Mouse (Mus musculus) cortical plate, adult 2 months (tissue): ENCODE measurements around the gene Rtn2. TPM values are rescaled to one million over a fixed set of nuclear protein-coding genes. Genes with fewer than 3 reads are reported as not detected.

Experiments used
- H3K27ac ChIP-seq: fragments of 200-500 bp; 2 replicates; pipeline ENCODE4 v1.5.1; 2012; ENCODE audit warnings: low read length, control low read depth, inconsistent platforms; ENCODE audit not compliant: insufficient read depth
- H3K4me1 ChIP-seq: fragments of 200-500 bp; 2 replicates; pipeline ENCODE4 v1.6.1; 2011; ENCODE audit warnings: low read length; ENCODE audit not compliant: control insufficient read depth, insufficient read depth
- H3K4me3 ChIP-seq: fragments of 200-500 bp; 2 replicates; pipeline ENCODE4 v1.5.1; 2011; ENCODE audit warnings: mild to moderate bottlenecking, low read length, control low read depth; ENCODE audit not compliant: insufficient read depth
- CTCF ChIP-seq: fragments of 200-500 bp; IDR thresholded peaks from 2 replicates; pipeline ENCODE4 v1.5.1; 2011; ENCODE audit warnings: mild to moderate bottlenecking, control low read depth, low read length; ENCODE audit not compliant: insufficient read depth; ENCODE audit errors: extremely low read depth
- POLR2A ChIP-seq: fragments of 200-500 bp; IDR thresholded peaks from 2 replicates; pipeline ENCODE4 v1.6.1; 2011; ENCODE audit warnings: mild to moderate bottlenecking, low read length, control low read depth; ENCODE audit not compliant: insufficient read depth; ENCODE audit errors: extremely low read depth
- polyA plus RNA-seq: library from polyadenylated mRNA; depleted of rRNA; stranded (reverse); fragments of >200 nt; gene quantifications from 2 replicates; pipeline ENCODE4 v1.2.3, GENCODE M21; 2012

The Rtn2 gene
- polyA plus RNA-seq, 1 experiment: 140 TPM

DNA sequence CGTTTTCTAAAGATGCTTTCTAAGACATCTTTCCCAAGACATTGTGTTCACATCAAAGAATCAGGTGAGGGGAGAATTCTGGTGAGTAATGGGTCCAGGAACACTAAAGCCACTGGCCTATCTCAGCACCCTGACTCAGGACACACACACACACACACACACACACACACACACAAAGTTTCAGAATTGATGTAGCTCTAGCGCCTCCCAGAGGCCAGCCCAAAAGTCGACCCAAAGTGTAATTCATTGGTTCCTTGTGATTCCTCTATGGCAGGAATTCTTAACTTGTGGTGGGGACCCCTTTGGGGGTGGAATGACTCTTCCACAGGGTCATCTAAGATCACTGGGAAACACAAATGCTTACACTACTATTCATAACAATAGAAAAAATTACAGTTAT lies 16.8 kb downstream of the Rtn2 start:
- Histone ChIP-seq H3K4me1 (no peaks in the 10 kb centered on the region; the same call in 1 of the 2 replicates), H3K4me3 (no peak overlapping the region), H3K27ac (no peak overlapping the region)
- TF ChIP-seq CTCF (peak; percentile 91), POLR2A (no peak)

DNA sequence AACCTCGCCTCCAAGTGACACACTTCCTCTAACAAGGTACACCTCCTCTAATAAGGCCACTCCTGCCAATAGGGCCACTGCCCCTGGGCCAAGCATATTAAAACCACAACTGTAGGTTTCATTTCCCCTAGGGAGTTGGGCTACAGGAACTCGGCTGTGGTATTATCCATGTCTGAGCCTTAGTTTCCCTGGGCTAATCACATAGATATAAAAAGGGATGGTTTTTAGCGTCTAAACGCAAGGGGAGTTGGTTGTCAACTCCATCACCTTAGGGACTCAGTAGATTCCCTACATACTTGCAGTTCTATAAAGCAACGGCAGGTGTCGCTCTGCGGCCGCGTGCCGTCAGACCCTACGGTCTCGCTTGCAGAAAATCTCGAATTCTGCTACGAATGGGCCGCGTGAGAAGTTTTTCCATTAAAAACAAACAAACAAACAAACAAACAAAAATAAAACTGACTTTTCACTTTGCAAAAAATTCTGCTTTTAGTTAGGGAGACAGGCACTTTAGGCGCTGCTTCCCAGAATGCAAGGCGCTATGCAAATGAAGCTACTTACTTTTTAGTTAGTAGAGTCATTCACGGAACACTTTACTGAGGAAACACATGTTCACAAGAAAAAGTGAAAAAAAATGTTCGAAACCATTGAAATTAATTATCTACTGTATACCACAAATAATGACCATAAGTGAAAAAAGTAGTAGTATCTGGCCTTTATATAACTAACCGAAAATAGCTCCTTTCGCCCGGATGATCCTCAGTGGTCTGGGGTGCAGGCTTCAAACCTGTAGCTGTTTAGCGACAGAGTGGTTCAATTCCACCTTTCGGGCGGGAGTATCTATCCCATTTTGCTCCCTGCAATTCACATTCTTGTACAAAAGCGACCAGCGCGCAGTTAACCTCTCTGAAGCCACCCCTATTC lies 18.3 kb downstream of the Rtn2 start:
- H3K4me3 ChIP-seq: peak overlapping the region; percentile 43
- H3K27ac ChIP-seq: no peak overlapping the region
- TF ChIP-seq CTCF (peak; percentile 95), POLR2A (no peak)
- no peaks in the 10 kb centered on the region; the same call in 1 of the 2 replicates for H3K4me1 ChIP-seq

DNA sequence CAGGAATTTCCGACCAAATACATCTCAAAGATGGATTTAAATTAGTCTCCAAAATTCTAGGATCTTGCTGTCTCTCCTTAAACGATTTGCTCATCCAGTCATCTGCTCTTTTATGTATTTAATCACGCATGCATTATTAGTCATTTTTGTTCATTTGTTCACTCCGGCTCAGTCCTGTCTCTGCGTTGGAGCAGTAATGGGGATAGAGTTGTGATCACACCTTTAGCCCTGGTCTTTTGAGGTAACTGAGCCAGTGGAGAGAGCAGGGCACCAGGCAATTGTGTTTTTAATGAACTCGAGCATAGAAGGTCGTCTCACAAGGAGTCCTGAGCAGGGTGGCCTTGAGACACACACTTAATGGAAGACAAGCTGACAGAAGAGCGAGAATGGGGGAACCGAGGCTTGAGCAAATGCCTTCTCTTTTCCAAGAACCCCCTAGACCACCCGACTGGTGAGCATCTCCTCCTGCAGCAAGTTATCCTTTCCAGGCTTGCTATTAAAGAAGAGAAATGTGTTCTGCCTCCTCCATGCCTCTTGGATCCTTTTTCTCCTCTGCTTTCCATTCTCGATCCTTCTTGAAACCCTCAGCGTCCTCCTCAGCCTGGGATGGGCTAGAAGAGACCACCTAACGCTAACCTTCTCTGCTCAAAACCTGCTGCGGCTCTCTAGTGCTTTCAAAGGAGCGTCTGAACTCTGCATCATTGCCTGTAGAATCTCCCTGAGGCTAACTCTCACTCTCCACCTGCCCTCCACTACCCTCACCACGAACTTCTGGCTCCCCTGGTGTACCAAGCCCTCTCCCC lies 19.2 kb downstream of the Rtn2 start:
- TF ChIP-seq POLR2A: no peak
- no peak for TF ChIP-seq CTCF
- H3K4me3 ChIP-seq: peak overlapping the region; percentile 43
- no peak overlapping the region for H3K27ac ChIP-seq
- no peaks in the 10 kb centered on the region; the same call in 1 of the 2 replicates for H3K4me1 ChIP-seq

DNA sequence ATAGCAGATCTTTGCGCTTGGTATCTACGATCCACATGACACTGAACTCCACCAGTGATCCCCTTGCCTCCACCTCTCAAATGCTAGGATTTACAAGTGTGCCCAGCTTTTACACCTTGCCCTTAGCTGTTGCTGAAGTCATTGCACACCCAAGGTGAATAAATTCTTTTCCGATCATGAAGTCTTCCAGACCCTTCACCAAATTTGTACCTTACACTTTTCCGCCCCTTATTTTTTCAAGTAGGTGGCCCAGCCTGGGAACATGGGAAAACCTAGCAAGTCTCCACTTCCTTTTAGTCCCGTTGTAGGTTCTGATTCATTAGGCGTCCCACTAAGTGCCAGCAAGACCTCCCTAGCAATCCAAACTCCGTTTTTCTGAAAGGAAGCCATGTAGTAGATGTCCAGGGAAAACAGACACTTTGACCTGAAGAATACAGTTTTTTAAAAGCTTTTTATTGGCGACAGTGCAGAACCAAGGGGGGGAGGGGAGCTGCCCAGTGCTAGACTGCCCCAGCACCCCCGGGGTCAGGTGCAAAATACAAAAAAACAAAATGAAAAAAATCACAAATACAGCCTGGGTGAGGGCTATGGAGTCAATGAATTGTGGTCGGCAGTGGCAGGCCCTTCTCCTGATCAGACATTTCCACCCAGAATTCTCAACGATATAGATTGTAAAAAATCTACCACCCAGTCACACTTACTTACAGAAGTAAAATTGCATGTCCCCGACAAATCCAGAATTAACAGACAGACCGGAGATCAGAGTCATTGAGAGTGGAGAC lies 20.0 kb downstream of the Rtn2 start:
- TF ChIP-seq POLR2A (no peak), CTCF (no peak)
- no peak overlapping the region for H3K27ac ChIP-seq
- H3K4me3 ChIP-seq: no peak overlapping the region
- no peaks in the 10 kb centered on the region; the same call in 1 of the 2 replicates for H3K4me1 ChIP-seq

- H3K27ac ChIP-seq: no peak overlapping the region
- no peak for TF ChIP-seq POLR2A
- no peaks in the 10 kb centered on the region; the same call in 1 of the 2 replicates for H3K4me1 ChIP-seq
- H3K4me3 ChIP-seq: no peak overlapping the region
Observed at GRCm38 (mm10) chr7:19303046-19303305, 20.6 kb downstream of the Rtn2 start.

- Histone ChIP-seq H3K27ac (no peak overlapping the region), H3K4me1 (no peaks in the 10 kb centered on the region; the same call in 1 of the 2 replicates), H3K4me3 (no peak overlapping the region)
- peak; percentile 59 for TF ChIP-seq CTCF
- no peak for TF ChIP-seq POLR2A
Observed at GRCm38 (mm10) chr7:19303770-19304169, 21.3 kb downstream of the Rtn2 start.

DNA sequence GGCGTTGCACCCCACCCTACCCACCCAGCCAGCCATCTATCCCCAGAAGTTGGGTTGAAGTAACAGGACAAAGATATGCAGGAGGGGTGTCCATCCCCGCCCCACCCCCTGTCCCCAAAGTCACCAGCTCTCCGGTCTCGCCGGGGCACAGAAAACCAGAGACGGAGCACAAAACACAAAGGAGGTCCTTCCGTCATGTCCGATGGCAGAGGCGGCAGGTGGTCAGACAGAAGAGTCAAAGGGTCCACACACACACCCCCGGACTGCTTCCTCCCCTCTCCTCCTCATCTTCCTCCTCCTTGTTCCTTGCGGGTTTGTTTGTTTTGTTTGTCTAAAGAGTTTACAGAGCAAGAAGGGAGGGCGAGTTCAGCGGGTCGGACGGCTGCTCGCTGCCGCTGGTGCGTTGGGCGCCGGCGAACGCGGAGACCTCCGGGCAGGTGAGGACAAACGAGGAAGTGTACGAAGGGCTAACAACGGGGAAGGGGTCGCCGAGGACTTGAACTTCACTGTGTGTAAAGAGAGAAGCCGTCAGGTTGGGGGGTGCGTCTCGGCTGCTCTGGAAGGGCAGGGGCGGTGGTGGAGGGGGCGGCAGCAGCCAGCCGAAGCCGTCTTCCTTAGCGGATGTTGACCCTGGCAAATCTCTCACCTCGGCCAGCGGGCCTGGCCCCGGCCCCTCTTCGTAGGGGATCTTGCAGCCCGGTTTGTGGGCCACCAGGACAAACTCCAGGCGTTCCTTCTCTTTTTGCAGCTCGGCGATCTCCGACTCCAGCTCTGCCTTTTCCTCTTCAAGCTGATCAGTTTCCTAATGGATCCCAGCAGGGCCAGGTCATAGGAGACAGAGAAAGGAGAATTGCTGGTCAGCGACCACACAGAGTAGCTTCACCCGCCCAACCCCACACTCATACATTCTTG lies 22.3 kb downstream of the Rtn2 start:
- Histone ChIP-seq H3K27ac (no peak overlapping the region), H3K4me1 (no peaks in the 10 kb centered on the region; the same call in 1 of the 2 replicates), H3K4me3 (no peak overlapping the region)
- no peak for TF ChIP-seq CTCF
- TF ChIP-seq POLR2A: no peak

DNA sequence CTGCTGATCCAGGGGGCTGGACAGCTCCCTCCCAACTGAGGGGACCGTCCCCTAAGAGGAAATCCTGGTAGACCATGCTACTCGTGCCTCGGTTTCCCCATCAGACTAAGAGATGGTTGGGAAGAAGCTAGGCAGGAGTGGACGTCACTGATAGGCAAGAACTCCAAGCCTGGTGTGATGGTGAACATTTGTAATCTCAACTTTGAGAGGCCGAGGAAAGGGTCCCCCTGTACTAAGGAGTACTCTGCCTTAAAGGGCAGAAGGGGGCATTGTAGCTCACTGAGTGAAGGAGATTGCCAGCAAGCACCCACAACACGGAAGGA lies 22.9 kb downstream of the Rtn2 start:
- no peak overlapping the region for H3K27ac ChIP-seq
- no peaks in the 10 kb centered on the region; the same call in 1 of the 2 replicates for H3K4me1 ChIP-seq
- TF ChIP-seq CTCF: no peak
- TF ChIP-seq POLR2A: no peak
- H3K4me3 ChIP-seq: no peak overlapping the region
